Mouse (Mus musculus): ENCODE results near the gene Cdhr2.

DNA sequence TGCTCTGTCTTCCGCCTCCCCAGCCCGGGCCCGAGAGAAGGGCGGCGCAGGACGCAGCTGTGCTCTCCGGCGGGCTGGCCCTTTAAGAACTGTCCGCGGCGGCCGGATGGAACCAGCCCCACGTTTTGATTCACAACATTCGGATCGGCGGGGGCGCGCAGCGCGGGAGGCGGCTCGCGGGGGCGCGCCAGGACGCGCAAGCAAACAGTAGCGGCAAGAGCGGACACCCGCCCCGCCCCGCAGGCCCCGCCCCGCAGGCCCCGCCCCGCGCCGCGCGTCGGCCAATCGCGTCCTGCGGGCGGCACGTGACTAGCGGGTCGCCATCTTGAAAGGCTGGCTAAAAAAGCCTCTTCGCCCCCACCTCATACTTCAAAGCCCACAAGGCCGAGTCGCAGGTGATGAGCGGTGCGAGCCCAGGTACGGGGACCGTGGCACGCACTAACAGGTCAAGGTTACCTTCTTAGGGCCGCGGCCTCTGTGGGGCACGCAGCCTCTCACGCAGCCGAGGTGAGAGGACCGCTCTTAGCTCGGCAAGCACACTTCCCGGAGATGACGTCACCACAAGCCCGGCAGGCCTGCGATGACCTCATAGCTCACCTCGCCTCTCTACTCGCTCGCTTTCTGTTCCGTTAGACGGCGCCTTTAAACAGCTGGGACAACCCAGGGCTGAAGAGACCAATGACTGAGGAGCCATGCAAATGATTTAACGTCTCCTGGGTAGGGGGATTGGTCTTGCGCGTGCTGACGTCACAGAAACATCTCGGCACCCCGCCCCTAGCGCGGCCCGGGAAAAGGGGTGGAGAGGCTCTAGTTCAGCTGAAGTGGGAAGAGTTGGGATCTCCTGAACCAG, 13.5 kb upstream of the Cdhr2 start:
- TF ChIP-seq CTCF (conservative IDR thresholded peaks at IDR 0.05; ENCODE audit: insufficient read depth, insufficient read length, low read depth, low read length), result no peak
- peak; percentile 78 for TF ChIP-seq POLR2A (IDR thresholded peaks at IDR 0.05; ENCODE audit: low read depth, low read length)

Measured in kidney, adult 2 months (tissue).